Mouse (Mus musculus) CD4-positive helper T cell, adult 2 months (primary cell): ENCODE data around the gene Syn3.

Experiments
- DNase-seq: peaks from one replicate; pipeline ENCODE4 v3.0.0-alpha.2; 2012; ENCODE audit warnings: low read depth, missing footprints, low spot score

Syn3 gene

GRCm38 (mm10) chr10:86009688-86010087, 489.0 kb downstream of the Syn3 start:
- no peak for DNase-seq

- DNase-seq = no peak
Observed at GRCm38 (mm10) chr10:86006455-86006854, 492.2 kb downstream of the Syn3 start.
